Mouse (Mus musculus) midbrain, embryonic 15.5 days (tissue): ENCODE measurements around the gene Gm49673. TPM values are rescaled to one million over a fixed set of nuclear protein-coding genes. Genes with fewer than 3 reads are reported as not detected.
"Not testable (repeated sequence)": the region's sequence is repeated elsewhere in the genome, so short reads cannot be mapped to it uniquely, and the experiment has no call there.

ENCODE experiments used
- ATAC-seq: fragments of 200-750 bp; cut with Nextera tagmentation; replicated peaks from 2 replicates; pipeline ENCODE4 v1.8.0; 2017; ENCODE audit warnings: moderate TSS enrichment
- H3K27ac ChIP-seq: fragments of 300-500 bp; sonication (generic); 2 replicates; pipeline ENCODE4 v1.5.1; 2015; ENCODE audit warnings: mild to moderate bottlenecking, inconsistent platforms
- H3K27me3 ChIP-seq: fragments of 300-500 bp; sonication (generic); replicated peaks from 2 replicates; pipeline ENCODE4 v1.6.1; 2015; ENCODE audit warnings: inconsistent platforms
- H3K36me3 ChIP-seq: fragments of 300-500 bp; sonication (generic); replicated peaks from 2 replicates; pipeline ENCODE4 v1.6.1; 2015; ENCODE audit warnings: inconsistent platforms
- H3K4me1 ChIP-seq: fragments of 300-500 bp; sonication (generic); 2 replicates; pipeline ENCODE4 v1.6.1; 2015; ENCODE audit warnings: inconsistent platforms
- H3K4me2 ChIP-seq: fragments of 300-500 bp; sonication (generic); 2 replicates; pipeline ENCODE4 v1.6.1; 2015; ENCODE audit warnings: inconsistent platforms, mild to moderate bottlenecking, moderate library complexity
- H3K4me3 ChIP-seq: fragments of 300-500 bp; sonication (generic); 2 replicates; pipeline ENCODE4 v1.5.1; 2015; ENCODE audit warnings: mild to moderate bottlenecking, inconsistent platforms
- H3K9ac ChIP-seq: fragments of 300-500 bp; sonication (generic); 2 replicates; pipeline ENCODE4 v1.6.1; 2015; ENCODE audit warnings: mild to moderate bottlenecking, inconsistent platforms
- H3K9me3 ChIP-seq: fragments of 300-500 bp; sonication (generic); 2 replicates; pipeline ENCODE4 v1.6.1; 2016; ENCODE audit warnings: inconsistent platforms
- WGBS: fragments of 180-500 bp; shearing (Covaris S2); methylation state at CpG from one replicate; pipeline ENCODE4 v1.1.7; 2015; ENCODE audit warnings: mixed read lengths; 5-methylcytosine and 5-hydroxymethylcytosine counted together
- polyA plus RNA-seq: library from polyadenylated mRNA; unstranded; fragments of >200 nt; fragmentation: Nextera tagmentation; extraction: Ambion mirVana; gene quantifications from 2 replicates; pipeline ENCODE4 v1.2.1, GENCODE M21; 2015

Gm49673 gene
- polyA plus RNA-seq, 1 experiment from 2014 or later: 0.61 TPM

DNA sequence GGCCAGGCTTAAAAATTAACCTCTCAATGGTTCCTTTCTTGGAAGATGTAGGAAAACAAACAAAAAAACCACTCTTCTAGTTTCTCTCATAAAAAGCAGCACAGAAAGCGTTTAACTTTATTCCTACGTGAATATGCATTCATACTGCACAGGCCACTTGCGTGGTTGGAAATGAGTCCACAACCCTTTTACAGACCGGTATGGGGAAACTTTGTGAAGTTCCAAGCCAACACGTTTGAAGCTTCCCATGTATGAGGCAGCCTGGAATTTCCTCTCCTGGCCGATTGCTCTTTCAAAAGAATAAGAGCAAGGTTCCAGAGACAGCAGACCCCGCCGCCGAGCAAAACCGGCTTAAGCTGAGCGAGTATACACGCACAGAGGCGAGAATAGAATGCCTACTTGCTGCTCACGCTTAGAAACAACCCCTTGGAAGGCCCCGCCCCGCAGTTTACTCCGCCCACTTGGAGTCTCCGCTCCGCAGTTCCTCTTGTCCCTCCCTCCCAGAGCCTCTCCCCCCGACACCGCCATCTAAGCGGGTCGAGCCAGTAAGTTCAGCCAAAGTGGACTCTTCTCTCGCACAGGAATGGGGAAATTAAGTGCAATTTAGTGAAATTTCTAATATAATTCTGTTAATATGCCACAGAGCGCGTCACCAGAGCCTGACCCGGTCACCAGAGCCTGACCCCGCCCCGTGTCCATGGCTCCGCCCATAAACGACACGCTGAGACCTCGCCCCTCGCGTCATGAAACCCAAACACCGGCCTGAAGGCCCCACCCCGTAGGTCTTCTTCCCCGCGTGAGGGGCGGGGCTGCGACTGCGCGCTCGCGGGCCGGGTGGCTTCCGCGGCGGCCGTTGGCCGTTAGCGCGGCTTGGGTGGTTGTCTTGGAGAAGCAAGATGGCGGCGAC, 17.4 kb upstream of the Gm49673 start, which contains the start of gene Fgfr1op:
TSS of gene Fgfr1op (plus strand) at position 801 of the 907 bp plus-strand sequence.
- under 1% methylated on average over 20 of the region's 55 CpGs for WGBS
- not testable (repeated sequence) for H3K4me1 ChIP-seq, H3K36me3 ChIP-seq, H3K9me3 ChIP-seq, H3K27me3 ChIP-seq
- Histone ChIP-seq H3K4me3 (peak within 1 kb of the TSS; percentile 51), H3K4me2 (peak within 1 kb of the TSS; percentile 47), H3K9ac (peak within 1 kb of the TSS; percentile 55), H3K27ac (peak within 1 kb of the TSS; percentile 72; the same call in 1 of the 2 replicates)
- peak; percentile 97 for ATAC-seq

- not testable (repeated sequence) for H3K9me3 ChIP-seq, H3K4me1 ChIP-seq, H3K4me2 ChIP-seq, H3K36me3 ChIP-seq, H3K9ac ChIP-seq, ATAC-seq, H3K4me3 ChIP-seq, H3K27me3 ChIP-seq, H3K27ac ChIP-seq
- 47% methylated on average over 3 of the region's 3 CpGs for WGBS
Measured at GRCm38 (mm10) chr17:8160969-8161368, 13.4 kb upstream of the Gm49673 start.

GRCm38 (mm10) chr17:8158627-8159026, 11.0 kb upstream of the Gm49673 start:
- H3K36me3 ChIP-seq, ATAC-seq, H3K4me3 ChIP-seq, H3K27me3 ChIP-seq, H3K4me2 ChIP-seq, H3K27ac ChIP-seq, H3K9ac ChIP-seq, H3K9me3 ChIP-seq, H3K4me1 ChIP-seq: not testable (repeated sequence)
- 80% methylated on average over 1 of the region's 1 CpGs for WGBS

DNA sequence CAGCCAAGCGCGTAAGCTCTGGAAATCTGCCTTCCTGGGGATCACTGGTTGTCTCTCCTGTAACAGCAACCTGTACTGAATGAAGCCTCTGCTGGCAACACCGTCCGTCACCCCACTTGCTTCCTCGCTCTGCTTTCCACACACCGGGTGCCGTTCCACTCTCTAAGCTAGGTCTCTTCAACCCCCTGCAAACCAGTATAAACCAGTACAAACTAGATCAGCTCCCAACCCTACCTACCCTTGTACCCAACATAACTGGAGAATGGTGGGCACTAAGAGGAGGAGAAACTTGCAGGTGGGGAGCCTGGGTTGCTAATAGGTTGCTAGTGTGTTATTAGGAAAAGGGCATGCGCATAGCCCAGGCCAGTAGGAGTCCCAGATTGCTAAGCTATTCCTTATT, 8.4 kb upstream of the Gm49673 start:
- not testable (repeated sequence) for ATAC-seq, H3K4me3 ChIP-seq, H3K27ac ChIP-seq, H3K27me3 ChIP-seq, H3K36me3 ChIP-seq, H3K4me2 ChIP-seq, H3K9me3 ChIP-seq, H3K4me1 ChIP-seq, H3K9ac ChIP-seq
- WGBS: 100% methylated on average over 1 of the region's 8 CpGs

DNA sequence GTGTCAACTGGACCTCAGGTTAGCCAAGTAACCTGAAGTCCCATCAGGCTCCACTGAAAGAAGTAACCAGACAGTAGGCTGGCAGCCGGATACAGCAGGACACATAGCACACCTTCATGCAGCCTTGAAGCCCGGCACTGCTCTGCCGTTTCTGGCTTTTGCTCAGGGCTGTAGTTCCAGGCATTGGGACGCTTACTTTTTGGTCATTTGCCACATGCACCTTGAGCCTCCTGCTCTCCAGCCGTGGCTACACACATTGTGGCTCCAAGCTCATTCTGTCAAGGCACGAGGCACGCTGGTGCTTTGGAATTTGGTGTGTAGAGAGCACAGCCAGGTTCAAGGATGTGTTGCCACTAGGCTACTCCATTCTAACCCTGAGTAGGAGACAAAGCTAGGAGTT, 7.4 kb upstream of the Gm49673 start:
- WGBS: 88% methylated on average over 7 of the region's 7 CpGs
- H3K4me3 ChIP-seq, H3K9me3 ChIP-seq, H3K27ac ChIP-seq, H3K36me3 ChIP-seq, H3K4me1 ChIP-seq, H3K27me3 ChIP-seq, H3K9ac ChIP-seq, H3K4me2 ChIP-seq, ATAC-seq: not testable (repeated sequence)

DNA sequence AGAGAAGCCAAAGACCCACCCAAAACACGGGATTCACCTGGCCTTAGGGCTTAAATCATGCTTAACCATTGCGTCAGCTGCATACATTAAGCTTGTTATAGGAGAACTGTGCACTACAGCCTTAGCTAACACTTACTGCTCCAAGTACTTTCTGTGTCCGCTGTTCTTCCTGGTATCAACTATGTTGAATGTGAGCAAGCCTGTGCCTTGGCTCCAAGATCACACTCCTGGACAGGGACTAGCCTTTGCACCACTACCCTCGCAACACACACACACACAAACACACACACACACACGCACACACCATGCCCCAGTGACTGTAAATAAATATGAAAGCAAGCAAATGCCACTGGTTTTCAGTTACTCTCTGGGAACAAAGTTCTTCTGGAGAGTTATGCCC, 657 bp downstream of the Gm49673 start:
- H3K4me2 ChIP-seq: peak overlapping the region; percentile 70
- H3K9ac ChIP-seq, H3K9me3 ChIP-seq, ATAC-seq, H3K27me3 ChIP-seq, H3K36me3 ChIP-seq, H3K27ac ChIP-seq, H3K4me1 ChIP-seq: not testable (repeated sequence)
- H3K4me3 ChIP-seq: peak overlapping the region; percentile 48
- WGBS: 23% methylated on average over 5 of the region's 5 CpGs

DNA sequence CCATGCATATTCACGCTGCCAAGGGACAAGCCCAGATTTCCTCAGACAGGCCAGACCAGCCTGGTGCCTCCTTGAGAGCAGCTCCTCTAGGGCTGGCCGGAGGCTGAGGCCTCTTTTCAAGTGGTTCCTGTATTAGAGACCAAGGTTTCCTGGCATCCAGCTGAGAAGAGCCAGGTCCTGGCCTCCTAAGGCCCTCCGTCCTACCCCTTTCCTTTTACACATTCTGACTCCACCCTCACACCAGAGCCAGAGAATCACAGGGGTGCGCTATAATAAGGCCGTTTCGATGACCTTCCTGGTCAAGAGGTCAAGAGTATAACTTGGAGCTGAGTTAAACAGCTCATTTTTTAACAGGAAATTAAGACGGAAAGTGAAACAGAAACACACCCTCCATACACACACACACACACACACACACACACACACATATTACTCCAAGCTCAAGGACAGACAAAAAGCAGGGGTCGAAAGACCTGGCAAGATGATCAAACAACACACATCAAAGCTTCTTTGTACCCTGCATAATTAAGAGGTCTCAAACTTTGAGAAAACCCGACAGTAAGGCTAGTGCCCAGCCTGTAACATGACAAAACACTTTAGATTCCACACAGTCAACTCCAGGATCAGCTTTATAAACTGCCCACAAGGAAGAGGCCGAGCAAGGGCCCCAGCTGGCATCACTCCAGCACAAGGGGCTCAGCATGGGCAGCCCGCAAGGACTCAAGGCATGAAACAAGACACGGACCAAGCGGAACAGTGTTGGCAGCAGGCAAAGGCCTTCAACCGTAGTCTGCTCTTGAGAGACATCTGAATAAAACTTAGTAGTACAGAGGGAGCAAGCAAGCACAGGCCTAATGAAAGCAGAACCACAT, 3.5 kb downstream of the Gm49673 start:
- H3K36me3 ChIP-seq, H3K9ac ChIP-seq, H3K4me2 ChIP-seq, H3K9me3 ChIP-seq, H3K4me3 ChIP-seq, H3K27ac ChIP-seq, ATAC-seq, H3K27me3 ChIP-seq, H3K4me1 ChIP-seq: not testable (repeated sequence)
- 47% methylated on average over 13 of the region's 14 CpGs for WGBS

GRCm38 (mm10) chr17:8140210-8140609, 7.4 kb downstream of the Gm49673 start:
- not testable (repeated sequence) for ATAC-seq, H3K4me2 ChIP-seq, H3K4me1 ChIP-seq, H3K9me3 ChIP-seq, H3K27ac ChIP-seq, H3K27me3 ChIP-seq, H3K9ac ChIP-seq, H3K36me3 ChIP-seq, H3K4me3 ChIP-seq
- WGBS: 26% methylated on average over 3 of the region's 3 CpGs

DNA sequence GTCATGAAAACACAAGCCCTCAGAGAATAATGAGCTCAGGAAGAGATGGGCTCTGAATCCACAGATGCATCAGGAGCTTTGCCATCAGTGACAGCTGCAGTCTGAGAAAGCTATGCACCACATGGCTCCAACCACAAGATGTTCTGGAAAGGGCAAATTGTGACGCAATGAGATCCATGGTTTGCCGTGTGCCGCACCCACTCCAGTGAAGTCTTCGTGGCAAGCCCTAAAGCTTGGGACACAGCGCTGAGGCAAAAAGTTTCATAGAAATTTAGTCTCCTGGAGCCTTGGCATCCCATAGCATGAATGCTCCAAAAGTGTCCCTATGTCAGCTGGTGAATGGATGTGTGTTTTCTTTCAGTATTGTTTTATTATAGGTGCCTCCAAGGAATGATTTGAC, 9.5 kb downstream of the Gm49673 start:
- WGBS: 95% methylated on average over 5 of the region's 5 CpGs
- not testable (repeated sequence) for H3K27ac ChIP-seq, H3K9me3 ChIP-seq, H3K36me3 ChIP-seq, H3K4me3 ChIP-seq, H3K4me1 ChIP-seq, H3K4me2 ChIP-seq, H3K27me3 ChIP-seq, ATAC-seq, H3K9ac ChIP-seq

GRCm38 (mm10) chr17:8130849-8131248, 16.7 kb downstream of the Gm49673 start:
- not testable (repeated sequence) for ATAC-seq, H3K9ac ChIP-seq, H3K27ac ChIP-seq, H3K4me2 ChIP-seq, H3K36me3 ChIP-seq, H3K4me3 ChIP-seq, H3K27me3 ChIP-seq, H3K9me3 ChIP-seq, H3K4me1 ChIP-seq
- WGBS: no CpG with 5 or more reads among the region's 6 CpGs

GRCm38 (mm10) chr17:8129578-8129977, 18.0 kb downstream of the Gm49673 start:
- WGBS: 83% methylated on average over 9 of the region's 9 CpGs
- H3K27me3 ChIP-seq, H3K36me3 ChIP-seq, H3K4me2 ChIP-seq, H3K27ac ChIP-seq, H3K4me1 ChIP-seq, H3K9ac ChIP-seq, ATAC-seq, H3K9me3 ChIP-seq, H3K4me3 ChIP-seq: not testable (repeated sequence)

GRCm38 (mm10) chr17:8128326-8128993, 19.1 kb downstream of the Gm49673 start:
- not testable (repeated sequence) for H3K9ac ChIP-seq, H3K4me1 ChIP-seq, H3K27ac ChIP-seq, H3K27me3 ChIP-seq, H3K36me3 ChIP-seq, H3K4me2 ChIP-seq, H3K9me3 ChIP-seq, H3K4me3 ChIP-seq, ATAC-seq
- 91% methylated on average over 1 of the region's 7 CpGs for WGBS
